Mouse (Mus musculus): ENCODE measurements around the gene Limk1.

DNA sequence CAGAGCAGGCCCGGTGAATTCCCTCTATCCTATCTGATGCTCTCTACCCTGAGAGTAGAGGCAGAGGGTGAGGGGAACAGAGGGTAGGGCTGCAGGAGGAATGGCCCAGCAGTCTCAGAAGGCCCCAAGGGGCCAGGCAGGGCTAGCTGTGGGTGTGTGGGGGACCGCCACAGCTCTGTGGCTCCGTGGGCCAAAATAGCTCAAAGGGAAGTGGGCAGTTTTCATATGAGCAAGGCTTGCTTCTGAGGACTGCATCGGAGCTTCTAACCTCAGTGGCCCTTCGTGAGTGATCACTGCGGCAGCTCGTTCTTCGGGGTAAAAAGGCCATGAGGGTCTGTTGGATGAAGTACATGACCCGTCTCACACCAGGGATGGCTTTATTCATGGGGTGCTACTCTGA, 74.7 kb downstream of the Limk1 start:
- TF ChIP-seq CTCF (IDR thresholded peaks at IDR 0.05; ENCODE audit: low read depth) = no peak
- no peak for TF ChIP-seq EP300 (IDR thresholded peaks at IDR 0.05; ENCODE audit: low read depth)
